Mouse (Mus musculus) c-Kit-negative CD71-positive TER-119-positive erythroid progenitor cells, embryonic 14.5 days (primary cell): ENCODE measurements around the gene Acer3.
A peak's percentile ranks its signal among the peaks of the same experiment; 100 is the strongest.

Source experiments
- DNase-seq: peaks from one replicate; pipeline ENCODE4 v3.0.0-alpha.2; 2013; ENCODE audit warnings: low read depth, low spot score

The Acer3 gene

GRCm38 (mm10) chr7:98185326-98185725 lies 135.7 kb downstream of the Acer3 start:
- DNase-seq, result no peak

- DNase-seq, result no peak
Observed at GRCm38 (mm10) chr7:98178560-98179231, 142.3 kb downstream of the Acer3 start.

DNA sequence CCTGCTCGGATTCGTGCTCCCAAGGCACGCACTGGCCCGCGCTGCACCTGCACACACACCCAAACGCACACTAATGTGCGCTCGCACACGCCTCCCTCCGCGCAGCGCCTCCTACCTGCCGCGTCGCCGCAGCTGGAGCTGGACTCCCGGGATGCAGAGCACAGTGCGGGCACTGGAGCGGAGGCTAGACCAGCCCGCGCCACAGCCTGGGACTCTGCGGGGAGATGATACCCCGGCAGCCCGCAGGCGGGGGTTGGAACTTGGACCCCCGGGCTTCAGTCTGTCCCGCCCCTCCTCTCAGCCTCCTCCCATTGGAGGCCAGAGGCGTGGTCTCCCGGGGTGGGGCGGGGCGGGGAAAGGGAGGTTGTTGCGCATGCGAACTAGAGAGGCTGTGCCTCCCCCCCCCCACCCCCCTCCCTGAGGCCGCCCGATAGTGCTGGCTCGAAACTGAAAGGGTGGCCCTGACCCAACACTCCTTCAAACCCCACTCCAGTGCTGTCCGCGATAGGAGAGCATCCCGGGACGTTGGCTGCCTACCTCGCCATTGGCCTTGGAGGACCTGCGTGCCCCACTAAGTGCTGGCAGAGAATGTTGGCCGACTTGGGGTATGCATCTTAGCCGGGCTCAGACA lies 143.0 kb downstream of the Acer3 start, which contains the start of gene Capn5:
TSS of gene Capn5 (minus strand) at position 346 of the 631 bp plus-strand sequence.
- DNase-seq, result peak; percentile 84

DNA sequence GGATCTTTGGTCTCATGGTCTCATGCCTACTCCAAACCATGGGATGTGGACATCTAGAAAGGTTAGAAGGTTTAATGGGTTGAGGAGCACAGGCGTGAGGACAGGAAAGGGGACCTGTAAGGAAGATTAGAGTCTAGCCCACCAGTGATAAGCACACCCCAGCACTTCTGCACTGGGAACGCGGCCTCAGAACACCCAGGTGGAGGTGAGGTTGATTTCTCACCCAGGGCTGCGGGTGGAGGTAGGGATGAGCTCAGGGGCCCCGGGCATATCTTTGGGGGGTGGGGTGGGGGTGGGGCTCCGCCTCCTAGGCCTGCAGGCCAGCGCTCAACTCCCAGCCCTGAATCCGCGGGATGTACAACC lies 143.5 kb downstream of the Acer3 start:
- DNase-seq, result no peak

DNA sequence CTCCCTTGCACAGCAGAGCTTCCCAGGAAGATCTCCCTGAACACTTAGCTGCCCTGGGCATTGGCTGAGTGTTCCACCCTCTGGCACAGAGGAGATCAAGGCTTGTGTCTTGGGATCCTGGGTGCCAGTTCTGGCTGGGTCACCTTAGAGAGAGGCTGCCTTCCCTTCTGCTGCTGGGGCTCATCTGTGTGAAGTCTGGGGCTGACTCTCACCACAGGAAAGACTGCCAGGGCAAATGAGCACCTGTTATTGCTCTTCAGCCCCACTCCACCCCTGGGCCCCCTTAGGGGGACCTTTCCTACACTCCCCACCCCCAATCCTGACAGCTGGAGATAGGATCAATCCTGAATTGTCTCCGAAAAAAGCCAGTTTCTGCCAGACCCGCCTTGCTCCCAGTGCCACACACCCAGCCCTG lies 143.9 kb downstream of the Acer3 start:
- DNase-seq, result no peak

GRCm38 (mm10) chr7:98176322-98177070 lies 144.5 kb downstream of the Acer3 start:
- DNase-seq, result no peak

DNA sequence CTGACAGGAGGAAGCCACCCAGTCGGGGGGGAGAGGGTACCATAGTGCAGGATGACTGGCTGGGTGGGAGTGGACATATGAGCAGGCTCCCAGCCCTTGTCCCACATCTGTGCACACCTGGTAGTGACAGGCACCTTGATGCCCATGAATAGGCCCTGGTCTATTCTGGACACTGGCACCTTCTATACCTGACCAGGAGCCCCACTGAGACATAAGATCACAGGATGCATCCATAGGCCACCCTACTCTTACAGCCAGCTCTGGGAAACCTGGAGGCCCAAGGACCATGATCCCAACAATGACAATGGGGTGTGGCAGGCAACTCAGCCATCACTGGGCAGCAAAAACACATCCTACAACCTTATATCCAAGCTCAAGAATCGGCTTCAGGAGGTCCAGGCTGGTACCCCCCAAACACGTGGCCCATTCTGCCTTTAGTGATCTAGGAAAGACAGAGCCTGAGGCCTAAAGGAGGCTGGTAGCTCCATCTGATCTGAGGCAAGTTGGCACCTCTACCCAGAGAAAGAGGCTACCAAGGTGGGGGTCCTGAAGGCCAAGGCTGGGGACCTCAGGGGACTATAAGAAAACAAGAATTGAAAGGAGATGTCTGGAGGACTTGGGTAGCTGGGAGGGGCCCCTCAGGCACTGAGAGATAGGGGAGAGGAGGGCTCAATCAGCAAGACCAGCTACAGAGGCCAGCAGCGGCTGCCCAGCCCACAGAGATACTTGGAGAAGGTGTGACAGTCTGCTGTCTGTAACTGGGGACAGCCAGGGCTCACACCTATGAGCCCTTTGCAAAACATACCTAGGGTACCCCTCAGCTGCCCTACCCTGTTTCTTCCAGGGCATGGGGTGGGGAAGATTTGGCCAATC lies 145.9 kb downstream of the Acer3 start:
- DNase-seq, result peak; percentile 70

DNA sequence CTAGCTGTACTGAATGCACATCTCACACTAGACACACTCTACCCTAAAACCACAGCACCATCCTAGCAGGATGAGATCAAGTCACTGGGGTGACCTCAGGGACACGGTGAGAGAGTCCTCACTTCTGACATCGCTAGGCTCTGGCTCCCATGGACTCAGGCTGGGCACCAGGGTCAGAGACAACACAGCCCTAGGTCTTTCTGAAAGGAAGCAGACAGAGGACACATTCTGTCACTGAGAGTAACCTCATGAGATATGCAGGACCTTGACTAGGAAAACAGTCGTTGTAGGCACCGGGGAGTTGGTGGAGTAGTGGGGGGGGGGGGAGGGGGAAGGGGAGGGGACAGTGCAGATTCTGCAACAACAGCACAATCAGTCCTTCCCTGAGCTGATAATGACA lies 147.6 kb downstream of the Acer3 start:
- DNase-seq, result no peak

DNA sequence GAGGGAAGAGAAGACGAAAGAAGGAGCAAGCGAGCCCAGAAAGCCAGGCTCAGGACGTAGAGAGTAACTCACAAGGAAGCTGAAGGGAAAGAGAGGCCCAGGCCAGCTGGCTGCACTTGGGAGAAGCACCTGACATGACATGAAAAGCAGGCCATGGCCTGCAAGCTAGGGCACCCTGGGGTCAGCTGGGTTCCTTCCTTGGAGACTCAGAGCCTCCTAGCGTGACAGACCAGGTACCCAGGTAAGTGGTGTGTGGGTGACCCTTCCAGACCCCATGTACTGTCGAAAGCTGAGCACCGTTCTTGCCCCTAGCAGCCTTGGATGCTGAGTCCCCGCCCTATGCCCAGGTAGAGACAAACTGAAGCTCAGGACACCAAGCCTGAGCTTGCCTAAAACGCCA lies 148.3 kb downstream of the Acer3 start:
- no peak for DNase-seq

DNA sequence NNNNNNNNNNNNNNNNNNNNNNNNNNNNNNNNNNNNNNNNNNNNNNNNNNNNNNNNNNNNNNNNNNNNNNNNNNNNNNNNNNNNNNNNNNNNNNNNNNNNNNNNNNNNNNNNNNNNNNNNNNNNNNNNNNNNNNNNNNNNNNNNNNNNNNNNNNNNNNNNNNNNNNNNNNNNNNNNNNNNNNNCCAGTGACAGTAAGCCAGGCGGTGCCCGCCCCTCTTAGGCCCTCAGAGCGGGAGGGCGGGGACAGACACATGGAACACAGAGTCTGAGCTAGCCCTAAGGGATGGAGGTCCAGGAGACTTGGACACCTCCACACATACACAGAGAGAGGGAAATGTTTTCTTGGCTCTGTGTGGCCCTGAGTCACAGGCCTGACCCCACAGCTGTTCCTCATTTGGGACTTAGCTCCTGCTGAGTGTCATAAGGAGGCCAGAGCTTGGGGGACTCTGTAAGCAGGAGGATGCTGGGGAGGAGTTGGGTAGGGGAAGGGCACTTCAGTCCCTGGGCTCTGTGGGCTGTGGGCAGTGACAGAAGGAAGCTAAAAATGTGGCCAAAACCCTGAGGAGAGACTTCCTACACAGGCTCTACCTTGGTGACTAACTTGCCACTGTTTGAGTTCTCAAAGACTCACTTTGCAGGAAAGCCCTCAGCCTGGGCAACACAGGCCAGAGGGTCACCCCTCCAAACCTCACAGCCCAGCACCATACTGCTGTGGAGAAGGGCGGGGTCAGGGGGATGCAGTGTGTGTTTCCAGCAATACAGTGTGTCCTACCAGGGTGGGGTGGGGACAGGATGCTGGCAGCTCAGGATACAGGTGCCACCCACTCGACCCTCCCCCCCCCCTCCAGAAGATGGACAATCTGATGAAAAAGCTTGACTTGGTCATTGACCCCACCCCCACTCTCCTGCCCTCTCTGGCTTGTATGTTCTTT lies 149.6 kb downstream of the Acer3 start:
- peak; percentile 69 for DNase-seq

DNA sequence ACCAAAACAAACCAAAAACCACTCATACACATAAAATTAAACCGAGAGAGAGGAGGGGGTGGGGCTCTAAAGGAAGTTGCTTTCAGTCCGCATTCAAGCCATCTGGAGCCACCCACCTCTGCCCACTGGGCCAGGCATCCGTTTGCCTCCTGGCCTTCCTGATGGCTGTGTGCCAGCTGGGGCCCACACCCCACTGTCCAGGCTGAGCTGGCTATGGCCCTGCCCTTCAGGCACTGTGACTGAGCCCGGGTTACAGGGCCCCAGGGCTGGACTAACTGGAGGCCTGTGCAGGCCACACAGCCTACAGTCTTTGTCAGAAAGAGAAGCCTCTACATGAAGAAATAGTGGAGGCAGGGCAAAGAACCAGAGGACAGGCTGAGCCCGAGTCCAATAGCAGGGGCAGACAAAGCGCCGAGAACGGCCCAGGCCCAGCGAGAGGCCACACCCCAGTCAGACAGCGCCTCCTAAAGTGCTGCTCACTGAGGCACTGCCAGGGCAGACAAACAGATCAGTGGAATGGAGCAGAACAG lies 155.9 kb downstream of the Acer3 start:
- DNase-seq, result no peak

- DNase-seq, result no peak
Observed at GRCm38 (mm10) chr7:98164382-98164998, 156.5 kb downstream of the Acer3 start.

DNA sequence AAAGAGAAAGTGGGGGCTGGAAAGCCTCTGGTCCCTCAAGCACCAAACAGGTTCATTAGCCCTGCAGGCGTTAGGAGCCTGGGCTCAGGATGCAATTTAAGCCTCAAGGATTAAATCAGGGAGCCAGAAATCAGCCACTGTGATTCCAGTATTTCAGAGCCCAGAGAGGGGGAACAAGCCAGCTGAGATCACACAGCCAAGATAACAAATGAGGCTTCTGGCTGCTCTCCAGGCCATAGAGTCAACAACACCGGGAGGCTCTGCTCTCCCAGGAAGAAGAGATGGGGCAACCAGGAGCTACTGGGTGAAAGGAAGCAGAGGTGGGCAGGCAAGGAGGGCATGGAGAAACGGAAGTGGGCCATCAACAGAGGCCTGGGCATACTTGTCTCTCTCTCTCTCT lies 157.3 kb downstream of the Acer3 start:
- no peak for DNase-seq

GRCm38 (mm10) chr7:98162239-98162638 lies 158.8 kb downstream of the Acer3 start:
- DNase-seq, result no peak

GRCm38 (mm10) chr7:98160041-98160740 lies 160.8 kb downstream of the Acer3 start:
- no peak for DNase-seq

DNA sequence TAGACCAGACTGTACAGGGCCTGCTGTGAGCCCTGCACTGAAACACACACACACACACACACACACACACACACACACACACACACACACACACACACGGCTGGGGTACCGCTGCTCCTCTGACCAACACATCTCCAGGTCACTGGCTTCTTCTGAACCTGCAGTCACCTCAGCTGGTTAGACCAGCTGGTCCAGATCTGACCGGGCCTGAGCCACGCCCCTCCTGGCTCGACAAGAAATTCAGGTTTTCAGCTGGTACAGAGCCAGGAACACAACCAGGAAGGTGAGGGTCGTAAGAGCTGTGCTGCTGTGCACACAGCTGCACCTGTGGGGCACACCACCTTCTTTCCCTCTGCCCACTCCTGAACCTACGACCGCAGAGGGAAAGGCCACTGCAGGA lies 162.5 kb downstream of the Acer3 start:
- DNase-seq, result no peak

DNA sequence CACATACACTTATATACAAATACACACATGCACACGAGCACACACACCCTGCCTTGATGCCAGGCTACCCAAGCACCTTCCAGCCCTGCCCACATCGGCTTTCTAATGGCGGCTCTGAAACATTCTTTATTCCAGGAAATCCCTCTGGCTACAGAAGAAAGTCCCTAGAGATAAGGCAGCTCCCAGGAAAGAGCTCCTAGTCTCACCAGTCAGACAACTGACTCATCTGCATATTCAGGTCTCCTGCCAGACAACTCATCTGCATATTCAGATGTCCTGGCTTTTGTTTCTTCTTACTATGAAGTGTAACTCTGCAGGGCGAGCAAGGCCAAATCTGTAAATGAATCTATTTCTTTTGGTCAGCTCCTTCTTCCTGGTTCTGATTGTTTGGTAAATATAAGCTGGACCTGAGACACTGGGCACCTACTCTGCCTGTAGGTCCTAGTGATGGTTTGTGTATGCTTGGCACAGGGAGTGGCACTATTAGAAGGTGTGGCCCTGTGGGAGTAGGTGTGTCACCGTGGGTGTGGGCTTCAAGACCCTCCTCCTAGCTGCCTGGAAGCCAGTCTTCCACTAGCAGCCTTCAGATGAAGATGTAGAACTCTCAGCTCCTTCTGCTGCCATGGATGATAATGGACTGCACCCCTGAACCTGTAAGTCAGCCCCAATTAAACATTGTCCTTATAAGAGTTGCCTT lies 163.2 kb downstream of the Acer3 start:
- no peak for DNase-seq
